Mouse (Mus musculus) erythroblast, embryonic 14.5 days (primary cell): ENCODE measurements around the gene Dnah1.

Source experiments
- GATA1 ChIP-seq: IDR thresholded peaks from 2 replicates; pipeline ENCODE4 v1.6.1; 2012; ENCODE audit warnings: low read length, inconsistent platforms, mixed read lengths
- TAL1 ChIP-seq: IDR thresholded peaks from 3 replicates; pipeline ENCODE4 v1.6.1; 2012; ENCODE audit warnings: low read length, inconsistent platforms, mixed read lengths

DNA sequence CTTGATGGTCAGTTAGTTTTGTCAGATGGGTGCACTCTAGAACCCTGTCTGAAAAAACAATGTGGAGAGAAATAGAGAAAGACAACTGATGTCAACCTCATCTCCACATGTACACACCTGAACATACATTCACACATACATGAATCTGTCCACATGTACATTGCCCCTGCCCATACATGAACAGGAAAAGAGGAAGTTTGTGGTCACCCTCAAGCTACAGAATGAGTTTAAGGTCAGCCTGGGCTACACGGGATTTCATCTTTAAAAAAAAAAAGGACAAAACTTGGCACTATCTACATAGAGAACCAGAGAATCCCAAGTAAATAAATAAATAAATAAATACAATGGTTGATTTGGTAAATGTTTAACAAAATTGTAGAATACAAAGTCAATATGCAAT, 78.9 kb downstream of the Dnah1 start:
- TF ChIP-seq GATA1 (no peak), TAL1 (no peak)
